Mouse (Mus musculus): ENCODE results near the gene Tnxb.

- TF ChIP-seq CTCF (IDR thresholded peaks at IDR 0.05; ENCODE audit: insufficient read depth, low read length) (no peak), POLR2A (IDR thresholded peaks at IDR 0.05; ENCODE audit: borderline replicate concordance, extremely low read depth, low read depth, low read length) (no peak)
Observed at GRCm38 (mm10) chr17:34635671-34636070, 34.7 kb upstream of the Tnxb start.

Measured in lung, adult 2 months (tissue).